Mouse (Mus musculus) hindbrain, embryonic 13.5 days (tissue): Measurements from ENCODE around the gene Scgb1a1. TPM values are rescaled to one million over a fixed set of nuclear protein-coding genes. Genes with fewer than 3 reads are reported as not detected.
"Not testable (repeated sequence)": the region's sequence is repeated elsewhere in the genome, so short reads cannot be mapped to it uniquely, and the experiment has no call there.

Experiments used
- ATAC-seq: fragments of 200-750 bp; cut with Nextera tagmentation; 2 replicates; pipeline ENCODE4 v1.8.0; 2017; ENCODE audit warnings: moderate TSS enrichment; ENCODE audit not compliant: low FRiP score
- H3K27ac ChIP-seq: fragments of 300-500 bp; sonication (generic); 2 replicates; pipeline ENCODE4 v1.5.1; 2015; ENCODE audit warnings: inconsistent platforms, mild to moderate bottlenecking, moderate library complexity
- H3K27me3 ChIP-seq: fragments of 300-500 bp; sonication (generic); 2 replicates; pipeline ENCODE4 v1.6.1; 2015; ENCODE audit warnings: mild to moderate bottlenecking, inconsistent platforms
- H3K36me3 ChIP-seq: fragments of 300-500 bp; sonication (generic); 2 replicates; pipeline ENCODE4 v1.6.1; 2015; ENCODE audit warnings: mild to moderate bottlenecking, inconsistent platforms
- H3K4me1 ChIP-seq: fragments of 300-500 bp; sonication (generic); replicated peaks from 2 replicates; pipeline ENCODE4 v1.6.1; 2015; ENCODE audit warnings: inconsistent platforms
- H3K4me2 ChIP-seq: fragments of 300-500 bp; sonication (generic); 2 replicates; pipeline ENCODE4 v1.6.1; 2015; ENCODE audit warnings: inconsistent platforms, mild to moderate bottlenecking, moderate library complexity
- H3K4me3 ChIP-seq: fragments of 300-500 bp; sonication (generic); 2 replicates; pipeline ENCODE4 v1.5.1; 2015; ENCODE audit warnings: mild to moderate bottlenecking, inconsistent platforms
- H3K9ac ChIP-seq: fragments of 300-500 bp; sonication (generic); 2 replicates; pipeline ENCODE4 v1.6.1; 2015; ENCODE audit warnings: mild to moderate bottlenecking, inconsistent platforms
- H3K9me3 ChIP-seq: fragments of 300-500 bp; sonication (generic); 2 replicates; pipeline ENCODE4 v1.6.1; 2016; ENCODE audit warnings: inconsistent platforms
- WGBS: fragments of 180-500 bp; shearing (Covaris S2); methylation state at CpG from one replicate; pipeline ENCODE4 v1.1.7; 2015; 5-methylcytosine and 5-hydroxymethylcytosine counted together
- polyA plus RNA-seq: library from polyadenylated mRNA; unstranded; fragments of >200 nt; fragmentation: Nextera tagmentation; extraction: Ambion mirVana; gene quantifications from 2 replicates; pipeline ENCODE4 v1.2.1, GENCODE M21; 2015

Gene Scgb1a1
- not detected in 2 replicates for polyA plus RNA-seq

DNA sequence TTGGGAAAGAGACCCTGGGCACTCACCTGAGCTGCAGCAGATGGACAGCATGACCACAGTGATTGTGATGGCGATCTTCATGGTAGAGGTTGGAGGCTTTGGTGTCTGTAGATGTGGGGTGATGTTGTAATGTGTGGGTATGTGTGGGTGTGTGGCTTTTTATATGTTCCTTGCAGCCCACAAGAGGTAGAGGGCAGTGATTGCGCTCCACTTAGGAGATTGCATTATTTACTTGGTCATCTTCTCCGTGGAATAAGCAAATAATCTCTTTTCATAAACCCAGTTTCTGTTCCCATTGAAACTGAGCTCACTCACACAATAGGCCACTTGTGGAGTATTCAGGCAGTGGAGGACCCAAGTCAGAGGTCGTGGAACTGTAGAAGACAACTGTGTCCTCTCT lies at the start of gene Scgb1a1:
Gene Scgb1a1 (minus strand): TSS at position 138 of the 400 bp plus-strand sequence.
- H3K4me2 ChIP-seq, result no peak within 1 kb of the TSS
- H3K36me3 ChIP-seq, result no peaks in the 10 kb centered on the region
- no peaks in the 10 kb centered on the region for H3K4me1 ChIP-seq
- no peak within 1 kb of the TSS for H3K4me3 ChIP-seq
- no peaks in the 10 kb centered on the region for H3K27me3 ChIP-seq
- H3K9ac ChIP-seq, result no peak within 1 kb of the TSS
- ATAC-seq, result no peak
- 82% methylated on average over 4 of the region's 4 CpGs for WGBS
- no peak within 1 kb of the TSS for H3K27ac ChIP-seq
- H3K9me3 ChIP-seq, result no peaks in the 10 kb centered on the region

GRCm38 (mm10) chr19:9137159-9137558 lies 49.4 kb upstream of the Scgb1a1 start:
- H3K27me3 ChIP-seq, result no peaks in the 10 kb centered on the region
- WGBS, result 92% methylated on average over 1 of the region's 1 CpGs
- no peak for ATAC-seq
- no peak overlapping the region for H3K4me2 ChIP-seq
- no peaks in the 10 kb centered on the region for H3K36me3 ChIP-seq
- no peak overlapping the region for H3K9ac ChIP-seq
- H3K4me3 ChIP-seq, result no peak overlapping the region
- no peaks in the 10 kb centered on the region for H3K9me3 ChIP-seq
- no peak overlapping the region for H3K27ac ChIP-seq
- peaks cover 20% of the 10 kb centered on the region; the same call in 1 of the 2 replicates for H3K4me1 ChIP-seq

DNA sequence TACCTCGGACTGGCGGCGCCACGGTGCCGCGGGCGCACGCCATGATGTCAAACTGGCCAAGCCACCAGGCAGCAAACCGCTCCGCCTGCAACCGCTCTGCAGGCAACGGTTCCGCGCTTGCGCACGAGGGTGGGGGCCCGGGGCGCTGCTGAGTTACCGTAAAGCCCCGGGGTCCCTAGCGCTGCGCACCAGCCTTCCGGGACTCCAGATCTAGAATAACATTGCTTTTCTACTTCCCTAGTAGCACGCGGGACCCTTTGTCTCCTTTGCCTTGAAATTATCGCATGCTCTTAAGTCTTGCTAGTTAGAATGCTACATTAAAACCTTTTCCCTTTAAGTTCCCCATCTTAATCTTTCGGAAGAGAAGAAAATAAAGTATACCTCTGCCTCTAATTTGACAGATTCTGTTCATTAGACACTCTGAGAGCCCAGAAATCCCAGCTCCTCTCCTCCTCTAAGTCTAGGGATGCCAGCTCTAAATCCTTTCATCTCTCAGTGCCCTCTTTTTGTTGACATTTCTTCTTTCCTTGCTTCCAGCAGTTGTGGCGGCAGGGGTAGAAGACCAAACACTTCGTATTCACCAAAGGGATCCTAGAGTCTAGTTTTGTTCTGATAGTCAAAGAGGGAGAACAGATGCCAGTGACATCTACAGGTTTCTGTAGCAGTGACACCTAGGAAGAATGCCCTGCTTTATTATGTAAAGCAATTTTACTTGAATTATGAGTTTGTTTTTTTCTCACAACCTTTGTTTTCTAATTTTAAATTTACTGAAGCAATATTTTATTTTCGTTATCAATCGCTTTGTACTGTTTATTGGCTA lies 48.0 kb upstream of the Scgb1a1 start, which contains the start of gene Asrgl1:
Gene Asrgl1 (minus strand): TSS at position 125 of the 820 bp plus-strand sequence.
- H3K9me3 ChIP-seq, result no peaks in the 10 kb centered on the region
- no peaks in the 10 kb centered on the region for H3K36me3 ChIP-seq
- peak within 1 kb of the TSS; percentile 78 for H3K9ac ChIP-seq
- peak within 1 kb of the TSS; percentile 70 for H3K4me3 ChIP-seq
- WGBS, result 11% methylated on average over 31 of the region's 31 CpGs
- no peaks in the 10 kb centered on the region for H3K27me3 ChIP-seq
- H3K27ac ChIP-seq, result peak within 1 kb of the TSS; percentile 69
- H3K4me1 ChIP-seq, result peaks cover 20% of the 10 kb centered on the region; the same call in 1 of the 2 replicates
- peak; percentile 97 for ATAC-seq
- peak within 1 kb of the TSS; percentile 97 for H3K4me2 ChIP-seq

- Histone ChIP-seq H3K4me2 (peak overlapping the region; percentile 97), H3K27ac (peak overlapping the region; percentile 69), H3K9ac (peak overlapping the region; percentile 78), H3K36me3 (no peaks in the 10 kb centered on the region), H3K4me1 (peaks cover 20% of the 10 kb centered on the region; the same call in 1 of the 2 replicates), H3K27me3 (no peaks in the 10 kb centered on the region), H3K4me3 (peak overlapping the region; percentile 70), H3K9me3 (no peaks in the 10 kb centered on the region)
- WGBS, result 1% methylated on average over 36 of the region's 37 CpGs
- ATAC-seq, result peak; percentile 87
Observed at GRCm38 (mm10) chr19:9134746-9135511, 47.2 kb upstream of the Scgb1a1 start.

- no peak overlapping the region for H3K4me2 ChIP-seq
- WGBS, result 86% methylated on average over 1 of the region's 1 CpGs
- peaks cover 17% of the 10 kb centered on the region; the same call in 1 of the 2 replicates for H3K4me1 ChIP-seq
- H3K27ac ChIP-seq, result no peak overlapping the region
- H3K27me3 ChIP-seq, result no peaks in the 10 kb centered on the region
- ATAC-seq, result no peak
- H3K4me3 ChIP-seq, result no peak overlapping the region
- no peak overlapping the region for H3K9ac ChIP-seq
- peaks cover 12% of the 10 kb centered on the region for H3K36me3 ChIP-seq
- H3K9me3 ChIP-seq, result no peaks in the 10 kb centered on the region
Observed at GRCm38 (mm10) chr19:9129996-9130395, 42.2 kb upstream of the Scgb1a1 start.

DNA sequence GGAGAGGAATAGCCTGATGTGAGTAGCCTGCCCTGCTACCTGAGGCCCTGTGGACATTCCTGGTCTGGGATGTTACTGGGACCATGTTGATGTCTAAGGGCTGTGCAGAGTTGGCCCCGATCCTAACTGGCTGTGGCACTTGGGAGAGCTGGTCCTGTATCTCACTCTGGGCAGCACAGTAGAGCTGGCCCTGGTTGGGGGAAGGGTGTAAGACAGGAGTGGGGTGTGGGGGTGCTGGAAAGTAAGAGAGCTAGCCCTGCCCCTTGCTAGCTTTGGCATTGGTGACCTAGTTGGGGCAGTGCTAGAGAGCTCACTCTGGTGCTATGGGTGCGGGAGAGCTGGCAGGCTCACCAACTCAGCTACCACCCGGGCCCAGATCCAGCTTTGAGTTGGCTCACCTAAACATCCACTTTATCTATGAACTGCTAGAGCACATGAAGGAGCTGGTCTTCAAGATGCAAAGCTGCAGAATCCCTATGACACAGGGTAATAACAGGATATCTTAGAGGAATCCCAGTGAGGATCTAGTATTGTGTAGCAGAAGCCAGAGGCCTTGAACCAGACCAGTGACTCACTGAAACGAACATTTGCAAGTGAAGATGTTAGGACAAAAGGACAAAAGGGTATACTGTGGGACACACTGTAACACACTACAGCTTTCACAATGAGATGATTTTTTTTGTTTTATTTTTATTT lies 40.9 kb upstream of the Scgb1a1 start:
- H3K4me3 ChIP-seq, result no peak overlapping the region
- no peaks in the 10 kb centered on the region for H3K27me3 ChIP-seq
- H3K36me3 ChIP-seq, result peaks cover 12% of the 10 kb centered on the region
- H3K9me3 ChIP-seq, result no peaks in the 10 kb centered on the region
- 97% methylated on average over 4 of the region's 4 CpGs for WGBS
- peaks cover 9% of the 10 kb centered on the region; the same call in 1 of the 2 replicates for H3K4me1 ChIP-seq
- H3K9ac ChIP-seq, result no peak overlapping the region
- H3K27ac ChIP-seq, result no peak overlapping the region
- no peak overlapping the region for H3K4me2 ChIP-seq
- no peak for ATAC-seq

GRCm38 (mm10) chr19:9123986-9124385 lies 36.2 kb upstream of the Scgb1a1 start:
- not testable (repeated sequence) for H3K27me3 ChIP-seq, ATAC-seq, H3K4me2 ChIP-seq, H3K9me3 ChIP-seq, H3K27ac ChIP-seq, H3K9ac ChIP-seq, H3K4me1 ChIP-seq, H3K4me3 ChIP-seq
- WGBS, result 93% methylated on average over 2 of the region's 2 CpGs
- peaks cover 12% of the 10 kb centered on the region for H3K36me3 ChIP-seq

GRCm38 (mm10) chr19:9122390-9122789 lies 34.6 kb upstream of the Scgb1a1 start:
- Histone ChIP-seq H3K4me1 (no peaks in the 10 kb centered on the region), H3K9me3 (no peaks in the 10 kb centered on the region), H3K36me3 (peaks cover 5% of the 10 kb centered on the region; the same call in 1 of the 2 replicates), H3K27ac (no peak overlapping the region), H3K4me3 (no peak overlapping the region), H3K4me2 (no peak overlapping the region), H3K9ac (no peak overlapping the region), H3K27me3 (no peaks in the 10 kb centered on the region)
- ATAC-seq, result no peak
- WGBS, result 100% methylated on average over 1 of the region's 1 CpGs

- H3K4me2 ChIP-seq, result no peak overlapping the region
- no peak overlapping the region for H3K4me3 ChIP-seq
- no peaks in the 10 kb centered on the region for H3K4me1 ChIP-seq
- no peak for ATAC-seq
- WGBS, result 93% methylated on average over 3 of the region's 3 CpGs
- H3K27ac ChIP-seq, result no peak overlapping the region
- no peaks in the 10 kb centered on the region for H3K27me3 ChIP-seq
- H3K9ac ChIP-seq, result no peak overlapping the region
- no peaks in the 10 kb centered on the region for H3K9me3 ChIP-seq
- peaks cover 10% of the 10 kb centered on the region for H3K36me3 ChIP-seq
Observed at GRCm38 (mm10) chr19:9119655-9120425, 32.1 kb upstream of the Scgb1a1 start.

GRCm38 (mm10) chr19:9117275-9117674 lies 29.5 kb upstream of the Scgb1a1 start:
- Histone ChIP-seq H3K36me3 (peaks cover 28% of the 10 kb centered on the region), H3K9ac (no peak overlapping the region), H3K9me3 (no peaks in the 10 kb centered on the region), H3K27ac (no peak overlapping the region), H3K27me3 (no peaks in the 10 kb centered on the region), H3K4me2 (no peak overlapping the region), H3K4me1 (no peaks in the 10 kb centered on the region), H3K4me3 (no peak overlapping the region)
- 81% methylated on average over 5 of the region's 5 CpGs for WGBS
- ATAC-seq, result peak; percentile 59; the same call in 1 of the 2 replicates

DNA sequence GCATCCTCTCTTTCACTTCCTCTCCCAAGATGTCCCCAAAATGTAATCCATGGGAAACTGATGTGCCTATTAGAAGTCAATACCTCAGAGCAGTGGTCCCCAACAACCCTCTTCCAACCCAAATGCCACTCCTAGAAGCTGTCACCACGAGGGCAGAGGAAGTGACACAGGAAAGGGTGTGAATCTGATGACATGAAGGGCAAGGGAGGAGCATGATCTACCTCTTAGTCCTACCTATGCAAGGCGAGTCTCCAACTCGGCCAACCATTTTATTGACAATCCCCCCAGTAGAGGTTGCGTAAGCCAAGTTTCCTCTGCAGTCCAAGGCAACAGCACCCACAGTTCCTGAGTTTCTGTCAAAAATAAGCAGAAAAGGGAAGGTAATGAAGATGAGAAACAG lies 28.5 kb upstream of the Scgb1a1 start:
- Histone ChIP-seq H3K9ac (no peak overlapping the region), H3K4me2 (no peak overlapping the region), H3K4me1 (no peaks in the 10 kb centered on the region), H3K4me3 (no peak overlapping the region), H3K27me3 (no peaks in the 10 kb centered on the region), H3K9me3 (no peaks in the 10 kb centered on the region), H3K27ac (no peak overlapping the region), H3K36me3 (peaks cover 31% of the 10 kb centered on the region)
- ATAC-seq, result no peak
- WGBS, result 89% methylated on average over 4 of the region's 4 CpGs
